Mouse (Mus musculus): Measurements from ENCODE around the gene Lurap1l. TPM values are rescaled to one million over a fixed set of nuclear protein-coding genes. Genes with fewer than 3 reads are reported as not detected.

The Lurap1l gene
- polyA plus RNA-seq, 1 experiment from 2014 or later = 4.4 TPM

Small RNA genes within 50 kb of the gene (microRNA-seq; reads per million reads assigned to microRNA genes)
- not detected for gene Gm27452

Other genes starting within 250 kb of the Lurap1l start
- gene Tyrp1, start 76.5 kb upstream of the Lurap1l start, polyA plus RNA-seq (2015; fragmentation: Nextera tagmentation; extraction: Ambion mirVana) = 0.20 and 0.34 TPM in 2 replicates

Data from forebrain, embryonic 16.5 days (tissue).